Mouse (Mus musculus) intestine, embryonic 16.5 days (tissue): ENCODE measurements around the gene Cacng4. TPM values are rescaled to one million over a fixed set of nuclear protein-coding genes. Genes with fewer than 3 reads are reported as not detected.

Experiments
- ATAC-seq: fragments of 200-750 bp; cut with Nextera tagmentation; 2 replicates; pipeline ENCODE4 v1.8.0; 2017; ENCODE audit warnings: moderate TSS enrichment, moderate library complexity
- H3K27ac ChIP-seq: fragments of 300-500 bp; sonication (generic); 2 replicates; pipeline ENCODE4 v1.5.1; 2014; ENCODE audit warnings: mild to moderate bottlenecking, low read length
- H3K27me3 ChIP-seq: fragments of 300-500 bp; sonication (generic); replicated peaks from 2 replicates; pipeline ENCODE4 v1.6.1; 2014; ENCODE audit warnings: low read length, control low read depth, mixed read lengths; ENCODE audit not compliant: control insufficient read depth, insufficient read depth
- H3K36me3 ChIP-seq: fragments of 300-500 bp; sonication (generic); 2 replicates; pipeline ENCODE4 v1.6.1; 2014; ENCODE audit warnings: low read length, control low read depth; ENCODE audit not compliant: control insufficient read depth, insufficient read depth
- H3K4me1 ChIP-seq: fragments of 300-500 bp; sonication (generic); 2 replicates; pipeline ENCODE4 v1.6.1; 2014; ENCODE audit warnings: low read length, control low read depth, mixed read lengths; ENCODE audit not compliant: control insufficient read depth, insufficient read depth
- H3K4me2 ChIP-seq: fragments of 300-500 bp; sonication (generic); 2 replicates; pipeline ENCODE4 v1.6.1; 2014; ENCODE audit warnings: low read depth, low read length, control low read depth
- H3K4me3 ChIP-seq: fragments of 300-500 bp; sonication (generic); 2 replicates; pipeline ENCODE4 v1.5.1; 2014; ENCODE audit warnings: mild to moderate bottlenecking, low read length
- H3K9ac ChIP-seq: fragments of 300-500 bp; sonication (generic); 2 replicates; pipeline ENCODE4 v1.6.1; 2014; ENCODE audit warnings: low read depth, low read length
- H3K9me3 ChIP-seq: fragments of 300-500 bp; sonication (generic); 2 replicates; pipeline ENCODE4 v1.6.1; 2016; ENCODE audit warnings: low read length, control low read depth; ENCODE audit not compliant: control insufficient read depth
- WGBS: fragments of 180-500 bp; shearing (Covaris S2); extraction: QIAGEN DNeasy Blood & Tissue Kit; methylation state at CpG from one replicate; pipeline ENCODE4 v1.1.7; 2014; 5-methylcytosine and 5-hydroxymethylcytosine counted together
- polyA plus RNA-seq: library from polyadenylated mRNA; unstranded; fragments of >200 nt; fragmentation: Nextera tagmentation; extraction: Ambion mirVana; gene quantifications from 2 replicates; pipeline ENCODE4 v1.2.1, GENCODE M21; 2015

Cacng4 gene
- polyA plus RNA-seq, 1 experiment from 2014 or later = 2.8 TPM

DNA sequence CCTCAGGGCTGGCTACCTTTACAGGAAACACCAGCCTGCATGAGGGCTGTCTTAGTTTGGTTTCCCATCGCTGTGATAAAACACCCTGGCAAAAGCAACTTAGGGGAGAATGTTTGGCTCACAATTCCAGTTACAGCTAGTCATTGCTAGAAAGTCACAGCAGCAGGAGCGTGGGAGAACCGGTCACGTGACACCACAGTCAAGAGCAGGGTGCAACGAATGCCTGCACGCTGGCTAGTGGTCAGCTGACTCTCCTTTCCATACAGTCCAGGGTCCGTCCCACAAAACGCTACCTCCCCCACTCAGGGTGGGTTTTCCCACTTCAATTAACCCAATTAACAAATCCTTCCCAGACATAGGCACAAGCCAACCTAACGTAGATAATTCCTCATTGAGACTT lies 34.8 kb downstream of the Cacng4 start:
- Histone ChIP-seq H3K4me2 (no peak overlapping the region), H3K4me1 (peaks cover 11% of the 10 kb centered on the region), H3K4me3 (no peak overlapping the region), H3K27ac (no peak overlapping the region), H3K27me3 (no peaks in the 10 kb centered on the region), H3K9me3 (no peaks in the 10 kb centered on the region), H3K9ac (no peak overlapping the region), H3K36me3 (no peaks in the 10 kb centered on the region)
- 84% methylated on average over 9 of the region's 9 CpGs for WGBS
- no peak for ATAC-seq

- H3K27me3 ChIP-seq = no peaks in the 10 kb centered on the region
- no peaks in the 10 kb centered on the region for H3K4me1 ChIP-seq
- H3K4me2 ChIP-seq = no peak overlapping the region
- H3K4me3 ChIP-seq = no peak overlapping the region
- no peaks in the 10 kb centered on the region for H3K36me3 ChIP-seq
- H3K9ac ChIP-seq = no peak overlapping the region
- ATAC-seq = no peak
- 82% methylated on average over 5 of the region's 5 CpGs for WGBS
- no peaks in the 10 kb centered on the region for H3K9me3 ChIP-seq
- no peak overlapping the region for H3K27ac ChIP-seq
Observed at GRCm38 (mm10) chr11:107749114-107749513, 45.2 kb downstream of the Cacng4 start.

- Histone ChIP-seq H3K4me3 (no peak overlapping the region), H3K27ac (no peak overlapping the region), H3K36me3 (no peaks in the 10 kb centered on the region), H3K4me1 (no peaks in the 10 kb centered on the region), H3K9me3 (no peaks in the 10 kb centered on the region), H3K27me3 (no peaks in the 10 kb centered on the region), H3K4me2 (no peak overlapping the region), H3K9ac (no peak overlapping the region)
- no peak for ATAC-seq
- 69% methylated on average over 5 of the region's 5 CpGs for WGBS
Observed at GRCm38 (mm10) chr11:107748243-107749035, 45.9 kb downstream of the Cacng4 start.

DNA sequence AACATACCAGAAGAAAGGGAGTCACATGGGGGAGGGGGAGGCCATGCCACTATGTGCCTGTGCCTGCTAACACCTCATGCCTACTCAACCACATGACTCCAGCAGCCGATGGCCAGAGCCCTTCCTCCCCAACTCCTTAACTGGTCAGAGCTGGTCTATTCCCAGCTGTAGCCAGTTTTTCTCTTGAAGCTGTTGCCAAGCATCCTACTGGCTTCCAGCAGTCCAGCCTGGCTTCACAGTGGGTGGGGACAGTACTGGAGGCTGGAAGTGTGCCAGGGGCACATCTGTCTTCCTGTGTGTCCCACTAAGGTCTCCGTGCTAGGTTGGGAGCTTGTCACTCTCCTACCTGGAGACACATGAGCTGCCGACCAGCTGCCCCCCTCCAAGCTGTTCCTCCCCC lies 51.3 kb downstream of the Cacng4 start:
- Histone ChIP-seq H3K9me3 (no peaks in the 10 kb centered on the region), H3K27me3 (no peaks in the 10 kb centered on the region), H3K4me3 (no peak overlapping the region), H3K4me2 (no peak overlapping the region), H3K9ac (no peak overlapping the region), H3K4me1 (no peaks in the 10 kb centered on the region), H3K27ac (no peak overlapping the region), H3K36me3 (no peaks in the 10 kb centered on the region)
- WGBS = 58% methylated on average over 3 of the region's 3 CpGs
- no peak for ATAC-seq

DNA sequence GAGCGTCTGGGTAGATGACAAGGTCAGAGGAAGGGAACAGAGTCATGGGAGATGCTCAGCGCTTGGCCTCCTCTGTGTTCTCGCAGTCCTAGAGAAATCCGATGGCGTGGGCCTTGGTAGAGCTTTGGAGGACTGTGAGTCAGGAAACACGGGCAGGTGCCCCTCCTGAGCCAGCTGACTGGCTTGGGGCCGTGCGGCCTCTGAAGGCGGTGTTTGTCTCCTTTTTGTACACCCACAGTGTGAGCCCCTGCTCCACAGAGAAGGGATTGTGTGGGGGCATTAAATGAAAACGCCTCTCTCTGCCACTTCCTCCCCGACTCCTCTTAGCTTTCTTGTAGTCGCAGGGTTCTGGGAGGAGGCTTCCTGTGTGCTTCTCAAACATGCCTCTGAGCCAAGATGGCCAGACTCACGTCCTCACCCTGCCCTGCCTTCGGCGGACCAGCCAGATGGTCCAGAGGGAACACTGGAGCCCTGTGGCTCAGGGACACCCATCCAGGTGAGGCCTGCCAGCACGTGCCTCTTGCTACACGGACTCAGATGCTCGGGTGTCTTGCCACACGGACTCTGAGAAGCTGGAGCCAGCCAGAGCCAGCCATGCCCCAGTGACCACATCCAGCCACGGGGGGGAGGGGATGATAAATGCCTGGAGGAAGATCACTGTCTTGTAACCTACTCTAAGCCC lies 55.8 kb downstream of the Cacng4 start:
- 77% methylated on average over 20 of the region's 20 CpGs for WGBS
- Histone ChIP-seq H3K36me3 (no peaks in the 10 kb centered on the region), H3K27ac (no peak overlapping the region), H3K4me2 (no peak overlapping the region), H3K9ac (no peak overlapping the region), H3K4me3 (no peak overlapping the region), H3K4me1 (no peaks in the 10 kb centered on the region), H3K27me3 (no peaks in the 10 kb centered on the region), H3K9me3 (no peaks in the 10 kb centered on the region)
- ATAC-seq = no peak

DNA sequence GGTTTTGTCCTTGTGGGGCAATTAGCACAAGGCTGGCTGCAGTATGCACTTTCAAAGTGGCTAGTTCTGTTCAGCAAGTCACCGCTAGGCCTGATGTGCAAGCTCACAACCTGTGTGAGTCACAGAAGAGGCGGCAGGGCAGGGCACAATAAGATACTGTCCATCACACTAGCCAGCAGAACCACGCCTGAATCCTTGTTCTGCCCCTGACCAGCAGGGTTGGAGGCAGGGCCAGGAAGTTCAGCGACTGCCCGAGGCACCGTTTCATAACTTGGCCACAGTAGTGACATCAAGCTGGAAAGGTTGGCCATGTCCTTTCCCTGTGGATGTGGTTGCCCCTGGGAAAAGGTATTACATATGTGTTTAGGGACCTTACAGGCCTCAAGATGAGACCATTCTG lies 56.5 kb downstream of the Cacng4 start:
- no peak overlapping the region for H3K27ac ChIP-seq
- no peak for ATAC-seq
- H3K4me1 ChIP-seq = no peaks in the 10 kb centered on the region
- H3K9me3 ChIP-seq = no peaks in the 10 kb centered on the region
- no peak overlapping the region for H3K4me2 ChIP-seq
- no peaks in the 10 kb centered on the region for H3K27me3 ChIP-seq
- H3K36me3 ChIP-seq = no peaks in the 10 kb centered on the region
- no peak overlapping the region for H3K4me3 ChIP-seq
- no peak overlapping the region for H3K9ac ChIP-seq
- 80% methylated on average over 6 of the region's 6 CpGs for WGBS

- Histone ChIP-seq H3K27ac (no peak overlapping the region), H3K9ac (no peak overlapping the region), H3K9me3 (no peaks in the 10 kb centered on the region), H3K4me1 (no peaks in the 10 kb centered on the region), H3K4me2 (no peak overlapping the region), H3K4me3 (no peak overlapping the region), H3K27me3 (no peaks in the 10 kb centered on the region), H3K36me3 (no peaks in the 10 kb centered on the region)
- ATAC-seq = no peak
- 75% methylated on average over 7 of the region's 7 CpGs for WGBS
Observed at GRCm38 (mm10) chr11:107734133-107734532, 60.2 kb downstream of the Cacng4 start.

- no peak for ATAC-seq
- Histone ChIP-seq H3K9ac (no peak overlapping the region), H3K36me3 (no peaks in the 10 kb centered on the region), H3K9me3 (no peaks in the 10 kb centered on the region), H3K27ac (no peak overlapping the region), H3K4me2 (no peak overlapping the region), H3K4me1 (no peaks in the 10 kb centered on the region), H3K4me3 (no peak overlapping the region), H3K27me3 (no peaks in the 10 kb centered on the region)
- 69% methylated on average over 5 of the region's 5 CpGs for WGBS
Observed at GRCm38 (mm10) chr11:107731498-107731897, 62.9 kb downstream of the Cacng4 start.

GRCm38 (mm10) chr11:107730940-107731339 lies 63.4 kb downstream of the Cacng4 start:
- no peak overlapping the region for H3K4me3 ChIP-seq
- WGBS = 82% methylated on average over 4 of the region's 4 CpGs
- no peak for ATAC-seq
- no peak overlapping the region for H3K9ac ChIP-seq
- H3K4me1 ChIP-seq = no peaks in the 10 kb centered on the region
- H3K27ac ChIP-seq = no peak overlapping the region
- no peaks in the 10 kb centered on the region for H3K27me3 ChIP-seq
- H3K9me3 ChIP-seq = no peaks in the 10 kb centered on the region
- no peaks in the 10 kb centered on the region for H3K36me3 ChIP-seq
- H3K4me2 ChIP-seq = no peak overlapping the region
